Mouse (Mus musculus): Measurements from ENCODE around the gene Trp53.

- TF ChIP-seq GATA1 (IDR thresholded peaks at IDR 0.05; ENCODE audit: borderline replicate concordance, low read length) (no peak), FLI1 (IDR thresholded peaks at IDR 0.05; ENCODE audit: low read length) (no peak)
Observed at GRCm38 (mm10) chr11:69609416-69609815, 29.3 kb downstream of the Trp53 start.

Data from megakaryocyte, embryonic 14.5 days (primary cell).